Mouse (Mus musculus): ENCODE data around the gene Mcmbp.
"Not testable (repeated sequence)": the region's sequence is repeated elsewhere in the genome, so short reads cannot be mapped to it uniquely, and the experiment has no call there.

Mcmbp gene

DNA sequence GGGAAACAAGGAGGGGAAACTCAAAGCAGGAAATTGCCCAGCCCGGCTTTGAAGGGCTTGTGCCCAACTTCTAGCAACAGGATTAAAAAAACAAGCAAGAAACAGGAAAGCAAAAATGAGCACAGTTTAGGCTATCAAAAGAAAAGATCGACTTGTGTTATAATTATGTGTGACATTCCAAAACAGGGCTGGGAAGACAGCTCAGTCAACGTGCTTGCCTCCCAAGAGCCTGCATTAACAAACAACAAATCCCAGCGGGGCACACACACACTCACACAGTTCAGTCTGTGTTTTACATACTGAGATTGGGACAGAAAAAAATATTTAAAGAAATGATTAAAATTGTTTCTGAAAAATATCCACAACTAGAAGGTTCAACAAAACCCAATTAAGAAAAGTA, 22.3 kb downstream of the Mcmbp start:
- no peak for DNase-seq (ENCODE audit: low spot score in 2 of 2)

DNA sequence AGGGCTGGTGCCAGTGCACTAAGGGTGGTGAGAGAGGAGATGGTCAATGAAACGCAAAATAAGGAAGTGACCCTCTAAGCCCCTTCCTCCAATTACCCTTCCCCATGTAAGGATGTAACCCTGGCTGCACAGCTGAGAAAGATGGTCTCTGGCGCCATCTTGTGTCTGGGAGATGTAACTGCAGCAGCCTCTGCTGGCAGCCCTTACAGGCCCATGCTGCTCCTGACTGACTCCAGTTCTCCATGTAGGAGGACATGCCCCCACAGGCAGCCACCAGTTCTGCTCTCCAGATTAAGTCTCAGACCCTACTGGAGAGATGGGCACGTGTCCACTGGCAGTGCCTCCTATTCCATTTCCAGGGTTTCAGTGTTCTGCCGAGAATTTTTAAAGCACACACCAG, 34.6 kb downstream of the Mcmbp start:
- DNase-seq (ENCODE audit: low spot score in 2 of 2) = peak; percentile 54 to 66

DNA sequence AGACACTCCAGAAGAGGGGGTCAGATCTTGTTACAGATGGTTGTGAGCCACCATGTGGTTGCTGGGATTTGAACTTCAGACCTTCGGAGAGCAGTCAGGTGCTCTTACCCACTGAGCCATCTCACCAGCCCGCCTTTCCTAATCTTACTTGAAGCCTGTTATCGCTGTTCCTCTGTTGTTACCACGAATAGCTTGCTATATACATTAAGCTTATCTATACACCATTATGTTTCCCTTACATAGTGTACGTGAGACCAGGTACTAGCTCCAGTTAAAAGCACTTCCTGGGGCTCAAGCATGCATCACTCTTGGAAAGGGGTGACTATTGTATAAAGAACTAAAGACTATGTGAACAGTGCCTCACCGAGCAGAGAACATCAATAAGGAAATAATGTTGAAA, 40.3 kb downstream of the Mcmbp start:
- DNase-seq (ENCODE audit: low spot score in 2 of 2) = not testable (repeated sequence)

DNA sequence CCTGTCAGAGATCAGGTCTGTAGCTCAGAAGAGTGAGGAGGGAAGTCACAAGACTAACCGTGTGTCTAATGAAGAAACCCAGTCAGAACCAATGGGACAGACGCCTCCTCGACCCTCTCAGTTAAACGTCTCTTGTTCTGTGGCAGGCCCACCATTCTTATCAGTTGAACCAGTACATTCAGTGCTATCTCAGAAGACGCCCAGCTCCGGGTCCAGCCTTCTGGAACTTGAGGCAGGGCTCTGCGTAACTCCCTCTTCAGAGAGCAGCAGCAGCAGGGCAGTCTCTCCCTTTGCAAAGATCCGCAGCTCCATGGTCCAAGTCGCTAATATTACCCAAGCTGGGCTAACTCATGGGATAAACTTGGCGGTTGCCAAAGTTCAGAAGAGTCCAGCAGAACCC, 45.4 kb downstream of the Mcmbp start:
- DNase-seq (ENCODE audit: low spot score in 2 of 2) = no peak

DNA sequence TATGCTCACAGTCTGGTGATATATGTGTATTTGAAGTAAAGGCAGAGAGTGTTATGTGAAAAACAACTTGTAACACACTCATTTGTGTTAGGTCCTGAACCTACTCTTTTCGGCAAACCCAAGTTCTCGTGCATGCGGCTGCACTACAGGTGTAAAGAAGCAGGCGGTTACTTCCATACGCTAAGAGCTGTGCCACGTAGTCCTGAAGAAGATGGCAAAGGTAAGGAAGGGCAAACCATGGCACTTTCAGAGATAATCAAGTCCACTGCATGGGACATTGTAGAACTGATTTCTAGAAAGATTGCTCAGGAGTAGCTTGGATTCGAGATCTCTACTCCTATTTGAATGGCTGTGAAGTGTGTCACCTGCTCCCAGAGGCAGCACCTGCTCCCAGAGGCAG, 48.1 kb downstream of the Mcmbp start:
- no peak for DNase-seq (ENCODE audit: low spot score in 2 of 2)

DNA sequence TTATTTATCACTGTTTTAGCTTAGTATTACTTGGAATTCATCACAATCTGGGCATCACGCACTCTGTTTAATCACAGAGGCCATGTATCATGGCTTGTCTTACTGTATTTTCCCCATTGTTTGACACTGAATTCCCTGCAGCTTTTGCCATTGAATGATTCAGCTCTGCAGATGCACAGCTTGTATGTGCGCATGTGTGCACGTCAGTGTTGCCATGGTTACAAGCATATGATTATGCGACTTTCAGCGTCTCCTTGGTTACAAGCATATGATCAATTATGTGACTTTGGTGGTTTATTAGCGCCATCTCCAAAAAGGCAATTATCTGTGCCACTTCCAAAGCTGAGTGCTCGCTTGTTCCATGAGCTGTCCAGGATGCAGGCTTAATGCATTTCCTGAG, 49.5 kb downstream of the Mcmbp start:
- DNase-seq (ENCODE audit: low spot score in 2 of 2) = peak; percentile 36 to 61

DNA sequence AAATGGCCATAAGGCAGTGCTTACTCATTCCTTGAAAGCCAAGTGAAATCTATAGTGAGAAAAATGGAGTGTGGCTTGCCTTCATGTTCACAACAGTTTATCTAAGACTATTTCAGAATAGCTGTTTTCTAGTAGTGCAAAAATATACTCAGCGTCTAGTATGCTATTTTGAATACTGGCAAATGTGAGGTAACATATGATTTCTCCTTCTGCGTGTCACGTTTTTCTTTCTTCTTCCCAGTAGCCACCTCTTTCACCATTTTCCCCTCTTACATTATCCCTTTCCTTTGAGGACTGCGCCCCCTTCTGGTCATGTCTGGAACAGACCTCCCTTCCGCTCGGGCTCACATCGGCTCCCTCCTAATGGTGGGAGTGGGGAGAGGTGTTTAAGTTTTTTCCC, 50.2 kb downstream of the Mcmbp start:
- peak; percentile 91 to 94 for DNase-seq (ENCODE audit: low spot score in 2 of 2)

DNA sequence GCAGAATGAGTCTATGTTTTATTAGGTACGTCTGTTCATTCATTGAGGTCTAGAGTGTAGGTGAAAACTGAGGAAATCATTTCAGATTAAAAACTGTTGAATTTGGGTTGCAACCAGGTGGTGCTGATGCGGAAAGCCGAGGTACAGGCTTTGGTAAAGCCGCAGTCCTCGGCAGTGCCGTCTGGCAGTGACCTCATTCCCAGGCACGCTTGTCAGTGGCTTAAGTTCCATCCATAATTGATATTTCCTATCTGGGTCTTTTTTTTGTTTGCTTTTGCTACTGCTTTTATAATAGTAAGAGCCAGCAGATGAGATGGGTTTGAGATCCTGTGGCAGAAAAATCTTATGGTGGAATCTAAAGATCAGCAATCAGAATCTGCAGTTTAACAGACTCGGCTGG, 50.9 kb downstream of the Mcmbp start:
- no peak for DNase-seq (ENCODE audit: low spot score in 2 of 2)

DNA sequence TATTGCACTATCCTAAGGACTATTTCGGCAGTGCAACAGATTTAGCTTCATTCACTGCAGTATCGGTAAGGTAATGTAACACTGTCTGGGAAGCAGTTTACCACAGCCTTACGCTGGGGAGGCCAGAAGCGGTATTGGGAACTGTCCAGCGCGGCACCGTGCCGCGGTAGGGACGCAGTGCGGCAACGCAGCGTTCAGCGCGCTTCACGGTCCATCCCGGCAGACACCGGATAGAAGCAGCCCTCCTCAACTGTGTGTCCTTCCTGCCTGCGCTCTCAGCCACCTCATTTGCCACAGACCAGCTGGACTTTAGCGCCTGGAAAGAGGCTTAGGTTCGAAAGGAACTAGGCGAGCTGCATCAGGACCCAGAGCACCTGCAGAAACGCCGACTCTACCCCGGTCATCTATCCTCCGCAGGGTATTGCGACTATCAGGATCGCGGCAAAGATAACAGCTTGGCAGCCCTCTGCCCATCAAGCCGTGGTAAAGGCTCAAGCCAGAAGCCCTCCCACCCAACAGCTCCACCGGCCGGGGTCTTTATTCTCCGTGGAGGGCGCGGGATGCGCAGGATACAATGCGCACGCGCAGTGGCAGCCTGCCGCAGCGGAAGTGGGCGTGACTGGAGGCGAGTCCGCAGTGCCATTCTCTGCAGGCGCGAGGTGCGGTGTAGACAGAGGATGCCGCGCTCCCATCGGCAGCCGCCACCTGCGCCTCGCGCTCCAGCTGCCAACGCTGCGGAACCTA, 52.3 kb downstream of the Mcmbp start:
- DNase-seq (ENCODE audit: low spot score in 2 of 2) = peak; percentile 64 to 81

DNA sequence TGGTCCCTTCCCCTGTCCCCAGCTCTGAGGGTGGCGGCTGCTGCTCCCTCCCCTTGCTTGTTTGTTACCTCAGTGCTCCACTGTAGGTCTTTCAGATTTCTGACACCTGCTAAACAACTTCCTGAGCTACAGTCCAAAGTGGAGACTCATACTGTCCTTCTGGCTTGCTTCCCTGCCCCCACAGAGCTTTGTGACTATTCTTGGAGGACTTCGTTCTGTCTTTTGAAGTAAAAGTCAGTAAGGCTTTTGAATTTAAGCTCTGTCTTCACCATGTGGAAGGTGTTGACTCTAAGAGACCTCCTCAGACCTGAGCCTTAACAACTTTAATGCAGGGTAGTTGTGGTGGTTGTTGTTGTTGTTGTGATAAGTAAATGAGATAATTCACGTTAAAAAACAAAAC, 61.7 kb downstream of the Mcmbp start:
- no peak for DNase-seq (ENCODE audit: low spot score in 2 of 2)

DNA sequence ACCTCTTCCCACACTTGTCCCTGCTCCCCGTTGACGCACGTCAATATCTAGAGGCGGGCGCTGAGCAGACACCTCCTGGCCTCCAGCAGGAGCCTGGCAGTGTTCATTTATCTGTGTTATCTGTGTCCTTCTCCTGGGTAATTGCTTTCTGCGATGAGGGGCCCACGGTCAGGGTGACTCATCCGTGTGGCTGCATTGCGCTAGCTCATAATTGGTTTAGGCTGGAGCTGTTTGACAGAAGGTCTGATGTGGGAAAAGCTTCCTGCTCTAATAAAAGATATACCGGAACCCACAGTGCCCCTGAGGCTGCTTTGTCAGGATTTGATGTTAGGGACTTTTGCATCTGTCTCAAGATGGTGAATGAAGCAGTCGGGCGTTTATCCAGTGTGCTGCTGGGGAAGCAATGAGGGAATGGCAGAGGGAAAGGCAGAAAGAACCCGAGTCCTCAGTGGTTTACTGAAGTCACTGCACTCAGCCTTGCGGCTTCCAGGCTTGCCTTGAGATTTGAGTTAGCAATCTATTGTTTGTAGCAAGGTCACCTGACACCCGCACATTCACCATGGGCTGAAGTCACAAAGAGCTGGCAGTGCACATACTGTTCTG, 67.8 kb downstream of the Mcmbp start:
- DNase-seq (ENCODE audit: low spot score in 2 of 2) = no peak

DNA sequence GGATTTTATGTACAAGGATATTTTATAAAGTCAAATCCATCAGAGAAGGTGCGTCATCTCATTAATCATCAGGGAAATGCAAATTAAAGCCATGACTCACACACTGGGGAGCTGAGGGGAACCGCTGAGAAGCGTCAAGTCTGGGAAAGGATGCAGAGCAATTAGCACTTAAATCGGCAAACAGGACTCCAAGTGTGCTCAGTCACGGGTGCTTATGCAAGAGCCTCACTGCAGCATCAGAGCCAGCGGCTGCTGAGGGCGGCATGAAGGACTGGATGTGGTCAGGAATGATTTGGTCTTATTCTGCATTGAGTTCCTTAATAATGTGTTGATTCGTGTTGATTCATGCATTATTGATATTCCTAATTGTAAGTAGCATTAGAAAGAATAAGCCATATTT, 68.3 kb downstream of the Mcmbp start:
- peak; percentile 39 to 55 for DNase-seq (ENCODE audit: low spot score in 2 of 2)

DNA sequence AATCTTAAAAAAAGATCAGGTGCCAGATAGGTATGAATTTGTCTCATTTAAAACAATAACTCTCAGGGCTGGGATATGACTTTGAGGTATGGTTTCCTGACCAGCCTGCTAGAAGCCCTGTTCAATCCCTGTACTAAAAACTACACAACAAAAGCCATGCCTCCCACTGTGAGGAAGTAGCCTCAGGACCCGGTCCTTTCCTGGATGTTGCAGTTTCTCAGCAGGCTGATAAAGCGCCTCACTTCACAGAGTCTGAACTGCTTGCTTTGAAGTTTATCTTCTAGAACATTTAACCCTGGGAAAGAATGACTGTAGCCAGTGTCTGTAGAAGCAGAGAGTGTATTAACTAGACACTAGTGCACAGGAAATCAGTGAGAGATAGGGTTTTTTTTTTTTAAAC, 71.5 kb downstream of the Mcmbp start:
- DNase-seq (ENCODE audit: low spot score in 2 of 2) = no peak

DNA sequence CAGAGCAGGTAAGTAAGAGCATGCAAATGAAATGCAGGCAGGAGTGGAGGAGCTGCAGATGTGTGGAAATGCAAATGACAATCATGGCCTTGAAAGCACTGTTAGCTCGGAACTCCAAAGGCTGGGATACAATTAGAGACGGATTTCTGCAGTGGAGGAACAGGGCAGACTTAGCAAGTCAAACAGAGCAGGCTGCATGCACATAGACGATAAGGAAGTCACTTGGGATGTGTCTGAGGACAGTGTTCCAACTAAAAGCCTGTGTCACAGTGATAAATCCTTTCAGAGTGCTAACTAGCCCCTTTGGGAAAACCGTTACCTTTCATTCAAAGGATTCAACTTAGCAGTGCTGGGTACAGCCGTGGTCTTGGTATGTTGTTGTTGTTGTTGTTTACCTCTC, 72.5 kb downstream of the Mcmbp start:
- DNase-seq (ENCODE audit: low spot score in 2 of 2) = no peak

DNA sequence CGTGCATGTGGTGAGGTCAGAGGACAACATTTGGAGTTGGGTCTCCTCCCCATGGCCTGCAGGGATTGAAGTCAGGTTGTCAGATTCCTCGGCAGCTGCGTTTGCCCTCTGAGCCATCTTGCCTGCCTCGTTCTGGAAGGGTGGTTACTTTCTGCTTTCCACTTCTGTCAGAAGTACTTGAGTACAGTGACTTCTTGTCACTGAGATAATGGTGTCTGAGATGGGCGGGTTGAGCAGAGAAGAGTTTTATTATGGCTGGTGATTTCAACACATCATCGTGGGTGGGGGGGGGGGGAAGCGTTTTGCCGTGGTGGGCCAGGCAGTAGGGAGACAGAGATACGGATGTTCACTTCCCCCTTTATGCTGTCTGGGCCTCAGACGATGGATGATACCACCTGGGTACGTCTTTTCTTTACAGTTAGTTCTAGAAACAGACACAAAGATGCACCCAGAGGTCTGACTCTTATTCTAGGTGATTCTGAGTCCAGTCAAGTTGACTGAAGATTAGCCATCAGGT, 75.4 kb downstream of the Mcmbp start:
- DNase-seq (ENCODE audit: low spot score in 2 of 2) = no peak

DNA sequence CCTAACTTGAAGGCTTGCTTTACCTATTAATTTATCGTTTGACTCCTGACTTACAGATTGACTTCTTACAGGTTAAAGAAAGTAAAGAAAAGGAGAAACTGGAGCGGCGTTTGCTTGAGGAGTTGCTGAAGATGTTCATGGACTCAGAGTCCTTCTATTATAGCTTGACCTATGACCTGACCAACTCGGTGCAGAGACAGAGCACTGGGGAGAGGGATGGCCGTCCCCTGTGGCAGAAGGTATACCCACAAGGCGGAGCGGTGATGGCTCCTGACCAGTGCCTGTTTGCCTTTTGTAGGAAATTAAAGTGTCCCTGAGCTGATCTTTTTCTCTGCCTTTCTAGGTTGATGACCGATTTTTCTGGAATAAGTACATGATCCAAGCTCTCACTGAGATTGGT, 76.4 kb downstream of the Mcmbp start:
- no peak for DNase-seq (ENCODE audit: low spot score in 2 of 2)

DNA sequence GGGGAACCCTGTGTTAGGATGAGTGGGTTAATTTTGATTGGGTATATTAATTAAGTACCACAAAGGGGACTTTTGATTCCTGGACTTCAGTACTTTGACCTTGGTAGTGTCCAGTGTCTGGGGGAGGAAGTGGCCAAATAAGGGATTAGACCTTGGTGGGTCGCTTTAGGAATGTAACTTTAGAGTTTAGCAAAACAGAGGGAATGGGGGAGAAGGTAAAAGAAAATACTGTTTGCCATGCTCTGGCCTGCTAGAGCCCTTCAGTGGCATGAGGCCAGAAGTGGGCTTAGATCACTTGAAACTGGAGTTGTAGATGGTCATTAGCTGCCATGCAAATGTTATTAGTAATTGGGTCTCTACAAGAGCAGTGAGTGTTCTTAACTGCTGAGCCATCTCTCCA, 83.3 kb downstream of the Mcmbp start:
- DNase-seq (ENCODE audit: low spot score in 2 of 2) = no peak
